Mouse (Mus musculus) heart, embryonic 10.5 days (tissue): Measurements from ENCODE around the gene Rcor2. TPM values are rescaled to one million over a fixed set of nuclear protein-coding genes. Genes with fewer than 3 reads are reported as not detected.

Source experiments
- DNase-seq: peaks from one replicate; pipeline ENCODE4 v3.0.0-alpha.2; 2017; ENCODE audit warnings: low spot score
- H3K27ac ChIP-seq: fragments of 300-500 bp; sonication (generic); 2 replicates; pipeline ENCODE4 v1.5.1; 2016; ENCODE audit warnings: mild to moderate bottlenecking
- H3K27me3 ChIP-seq: fragments of 300-500 bp; sonication (generic); 2 replicates; pipeline ENCODE4 v1.6.1; 2016; ENCODE audit warnings: mild to moderate bottlenecking; ENCODE audit not compliant: poor library complexity, insufficient read depth, severe bottlenecking
- H3K36me3 ChIP-seq: fragments of 300-500 bp; sonication (generic); 2 replicates; pipeline ENCODE4 v1.6.1; 2016; ENCODE audit warnings: mild to moderate bottlenecking, moderate library complexity
- H3K4me1 ChIP-seq: fragments of 300-500 bp; sonication (generic); 2 replicates; pipeline ENCODE4 v1.6.1; 2016; ENCODE audit warnings: mild to moderate bottlenecking
- H3K4me3 ChIP-seq: fragments of 300-500 bp; sonication (generic); 2 replicates; pipeline ENCODE4 v1.5.1; 2016; ENCODE audit warnings: mild to moderate bottlenecking, moderate library complexity
- H3K9me3 ChIP-seq: fragments of 300-500 bp; sonication (generic); 2 replicates; pipeline ENCODE4 v1.6.1; 2016; ENCODE audit warnings: mild to moderate bottlenecking, moderate library complexity
- WGBS: fragments of 180-500 bp; shearing (Covaris S2); methylation state at CpG from one replicate; pipeline ENCODE4 v1.1.7; 2016; 5-methylcytosine and 5-hydroxymethylcytosine counted together
- polyA plus RNA-seq: library from polyadenylated mRNA; unstranded; fragments of >200 nt; fragmentation: Nextera tagmentation; extraction: Ambion mirVana; gene quantifications from 2 replicates; pipeline ENCODE4 v1.2.1, GENCODE M21; 2016

Rcor2 gene
- polyA plus RNA-seq = 18.5 and 27.1 TPM in 2 replicates

DNA sequence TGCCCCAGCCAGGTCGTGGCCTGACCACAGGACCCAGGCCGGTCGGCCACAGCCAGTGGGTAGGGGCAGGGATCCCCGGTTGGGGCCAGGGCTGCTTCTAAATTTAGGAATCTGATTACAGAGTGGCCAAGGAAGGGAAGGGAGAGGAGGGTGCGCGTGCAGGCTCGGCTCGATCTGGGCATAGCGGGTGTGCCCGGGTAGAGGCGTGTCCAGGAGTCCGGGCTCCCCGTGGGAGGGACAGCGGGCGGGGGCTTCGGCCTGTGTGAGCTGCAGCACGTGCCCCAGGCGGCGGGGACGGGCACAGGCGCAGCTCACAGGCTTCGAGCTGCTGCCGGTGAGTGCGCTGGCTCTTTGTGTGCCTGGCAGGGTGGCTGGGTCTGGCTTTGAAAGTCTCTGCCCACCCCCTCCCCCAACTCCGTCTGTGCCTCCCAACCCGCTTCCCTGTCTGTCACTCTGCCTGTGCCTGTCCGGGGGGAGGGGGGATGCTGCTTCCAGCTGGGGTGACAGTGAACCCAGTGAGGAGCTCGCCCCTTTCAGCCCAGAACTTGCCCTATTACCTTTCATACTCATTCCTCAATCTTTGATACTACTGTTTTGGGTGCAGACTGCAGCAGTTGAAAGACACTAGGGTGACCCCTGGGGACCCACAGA, at the start of gene Rcor2:
Gene Rcor2 (plus strand): TSS at position 235 of the 651 bp plus-strand sequence.
- Histone ChIP-seq H3K27me3 (no peaks in the 10 kb centered on the region), H3K9me3 (no peaks in the 10 kb centered on the region), H3K4me1 (peaks cover 68% of the 10 kb centered on the region), H3K36me3 (peaks cover 25% of the 10 kb centered on the region), H3K4me3 (peak within 1 kb of the TSS; percentile 88), H3K27ac (peak within 1 kb of the TSS; percentile 97)
- peak; percentile 87 for DNase-seq
- 1% methylated on average over 28 of the region's 28 CpGs for WGBS

DNA sequence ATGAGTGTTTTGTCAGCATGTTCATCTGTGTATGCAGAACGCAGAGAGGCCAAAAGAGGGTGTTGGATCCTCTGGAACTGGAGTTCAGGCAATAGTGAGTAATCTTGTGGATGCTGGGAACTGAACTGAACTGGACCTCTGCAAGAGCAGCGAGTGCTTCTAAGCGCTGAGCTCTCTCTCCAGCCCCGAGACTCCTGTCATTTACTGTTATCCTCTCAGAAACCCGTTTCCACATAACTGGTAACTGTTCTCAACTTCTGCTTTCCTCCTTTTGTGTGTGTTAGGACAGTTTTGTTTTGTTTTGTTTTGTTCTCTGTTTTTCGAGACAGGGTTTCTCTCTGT, 49.2 kb upstream of the Rcor2 start:
- H3K36me3 ChIP-seq = peaks cover 34% of the 10 kb centered on the region
- H3K4me3 ChIP-seq = peak overlapping the region; percentile 95
- no peak overlapping the region for H3K27ac ChIP-seq
- WGBS = 10% methylated on average over 6 of the region's 6 CpGs
- no peak for DNase-seq
- H3K4me1 ChIP-seq = peaks cover 32% of the 10 kb centered on the region
- no peaks in the 10 kb centered on the region for H3K9me3 ChIP-seq
- no peaks in the 10 kb centered on the region for H3K27me3 ChIP-seq

DNA sequence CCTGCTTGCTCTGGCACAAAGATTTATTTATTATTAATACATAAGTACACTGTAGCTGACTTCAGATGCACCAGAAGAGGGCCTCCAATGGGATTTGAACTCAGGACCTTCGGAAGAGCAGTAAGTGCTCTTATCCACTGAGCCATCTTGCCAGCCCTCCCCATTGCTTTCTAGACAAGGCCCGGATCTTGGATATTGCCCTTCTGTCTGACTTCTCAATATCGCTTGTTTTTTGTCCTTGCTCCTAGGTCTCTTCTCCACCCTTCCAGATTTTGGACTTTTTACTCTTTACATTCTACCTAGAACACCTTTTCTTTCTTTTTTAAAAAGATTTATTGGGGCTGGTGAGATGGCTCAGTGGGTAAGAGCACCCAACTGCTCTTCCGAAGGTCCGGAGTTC, 48.4 kb upstream of the Rcor2 start:
- H3K36me3 ChIP-seq = peaks cover 25% of the 10 kb centered on the region
- no peaks in the 10 kb centered on the region for H3K9me3 ChIP-seq
- 92% methylated on average over 5 of the region's 5 CpGs for WGBS
- peaks cover 37% of the 10 kb centered on the region for H3K4me1 ChIP-seq
- DNase-seq = no peak
- H3K27ac ChIP-seq = no peak overlapping the region
- no peak overlapping the region for H3K4me3 ChIP-seq
- no peaks in the 10 kb centered on the region for H3K27me3 ChIP-seq

DNA sequence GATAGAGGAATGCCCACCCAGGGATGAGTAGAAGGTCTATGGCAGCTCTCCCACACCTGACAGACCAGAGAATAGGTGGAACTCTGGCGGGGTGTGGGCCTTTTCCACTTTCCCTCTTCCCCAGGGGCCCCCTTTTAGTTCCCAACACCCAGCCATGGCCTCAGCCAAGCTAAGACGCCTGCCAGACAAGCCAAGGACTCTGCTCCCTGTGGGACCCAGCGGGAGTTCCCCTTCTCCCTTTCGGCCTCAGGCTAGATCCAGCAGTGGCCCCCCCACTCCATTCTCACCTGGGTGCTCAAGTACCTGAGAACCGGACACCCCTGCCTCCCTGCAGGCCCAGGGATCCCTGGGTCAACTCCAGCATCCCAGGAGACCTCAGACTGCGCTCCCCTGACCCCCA, 44.9 kb upstream of the Rcor2 start:
- H3K4me1 ChIP-seq = peaks cover 11% of the 10 kb centered on the region; the same call in 1 of the 2 replicates
- WGBS = 77% methylated on average over 6 of the region's 6 CpGs

DNA sequence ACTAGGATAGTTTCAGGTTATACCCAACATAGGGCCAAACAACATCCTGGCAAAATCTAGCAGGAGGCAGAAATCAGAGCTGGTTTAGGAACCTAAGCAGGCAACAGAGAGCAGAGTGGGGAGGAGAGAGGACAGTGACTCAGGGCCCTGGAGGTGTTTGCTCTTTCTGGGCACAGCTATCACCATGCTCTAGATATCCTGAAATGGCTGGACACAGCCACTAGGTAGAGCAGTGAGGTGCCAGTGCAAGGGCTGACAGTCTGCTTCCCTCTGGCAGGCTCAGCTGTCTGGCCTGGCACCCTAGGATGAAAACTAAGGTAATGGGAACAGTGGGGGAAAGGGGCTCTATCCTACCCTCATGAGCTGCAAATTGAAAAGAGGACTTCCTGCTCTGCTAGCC, 43.6 kb upstream of the Rcor2 start:
- Histone ChIP-seq H3K27me3 (no peaks in the 10 kb centered on the region), H3K36me3 (peaks cover 38% of the 10 kb centered on the region), H3K4me1 (0 out of 2 replicates have a peak, but pooled peaks cover 5% of the 10 kb centered on the region), H3K4me3 (no peak overlapping the region), H3K27ac (no peak overlapping the region), H3K9me3 (no peaks in the 10 kb centered on the region)
- DNase-seq = no peak

More for the DNA sequence above, 44.9 kb upstream of the Rcor2 start:
- Histone ChIP-seq H3K27ac (no peak overlapping the region), H3K9me3 (no peaks in the 10 kb centered on the region), H3K4me3 (no peak overlapping the region), H3K27me3 (no peaks in the 10 kb centered on the region), H3K36me3 (peaks cover 25% of the 10 kb centered on the region)
- no peak for DNase-seq

DNA sequence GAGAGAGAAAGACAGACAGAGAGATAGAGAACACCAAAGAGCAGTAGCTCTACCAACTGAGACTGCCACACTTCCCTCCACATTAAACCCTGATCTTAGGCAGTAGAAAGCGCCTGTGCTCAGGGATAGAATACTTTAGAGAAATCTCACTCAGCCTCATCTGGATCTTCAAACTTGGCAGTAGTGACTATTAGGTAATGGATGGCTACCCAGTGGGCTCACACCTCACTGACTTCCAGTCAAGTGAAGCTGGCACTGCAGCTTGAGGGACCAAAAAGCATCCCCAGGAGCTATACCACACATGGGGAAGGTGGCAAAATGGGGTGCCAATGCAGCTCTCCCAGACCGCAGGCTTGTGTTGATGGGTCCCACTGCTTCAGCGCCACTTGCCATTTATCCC, 42.9 kb upstream of the Rcor2 start:
- 93% methylated on average over 3 of the region's 3 CpGs for WGBS

DNA sequence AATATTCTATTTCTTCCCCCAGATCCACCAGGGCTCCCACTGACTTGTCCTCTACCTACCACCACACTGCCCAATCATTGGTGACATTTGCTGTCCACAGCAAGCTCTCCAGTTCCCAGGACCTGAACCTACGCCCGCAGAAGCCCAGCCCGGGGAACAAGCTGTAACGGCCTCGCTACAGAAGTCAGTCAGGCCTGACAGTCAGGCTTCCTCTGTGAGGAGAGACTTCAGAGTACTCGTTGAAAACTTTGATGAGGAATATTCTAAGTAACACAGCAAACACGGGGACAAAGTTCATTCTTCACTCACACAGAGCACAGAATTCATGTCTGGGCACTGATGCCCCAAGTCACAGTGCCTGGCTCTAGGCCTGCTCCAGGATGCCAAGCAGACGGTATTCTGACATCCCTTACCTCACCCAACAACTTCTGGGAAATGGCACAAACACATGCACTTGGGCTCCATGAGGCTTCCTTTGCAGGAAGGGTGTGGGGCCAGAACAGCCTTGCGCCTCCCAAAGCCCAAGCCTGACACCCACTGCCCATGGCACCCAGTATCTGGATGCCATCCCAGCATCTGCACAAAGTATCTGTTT, 41.9 kb upstream of the Rcor2 start:
- H3K27me3 ChIP-seq = no peaks in the 10 kb centered on the region
- H3K9me3 ChIP-seq = no peaks in the 10 kb centered on the region
- 88% methylated on average over 9 of the region's 9 CpGs for whole genome bisulfite sequencing
- H3K36me3 ChIP-seq = peaks cover 54% of the 10 kb centered on the region
- no peak overlapping the region for H3K27ac ChIP-seq
- H3K4me1 ChIP-seq = 0 out of 2 replicates have a peak, but pooled peaks cover 5% of the 10 kb centered on the region
- DNase-seq = no peak
- no peak overlapping the region for H3K4me3 ChIP-seq

More for the DNA sequence above, 42.9 kb upstream of the Rcor2 start:
- Histone ChIP-seq H3K9me3 (no peaks in the 10 kb centered on the region), H3K4me1 (0 out of 2 replicates have a peak, but pooled peaks cover 5% of the 10 kb centered on the region), H3K36me3 (peaks cover 45% of the 10 kb centered on the region), H3K27ac (no peak overlapping the region), H3K4me3 (no peak overlapping the region), H3K27me3 (no peaks in the 10 kb centered on the region)
- no peak for DNase-seq

DNA sequence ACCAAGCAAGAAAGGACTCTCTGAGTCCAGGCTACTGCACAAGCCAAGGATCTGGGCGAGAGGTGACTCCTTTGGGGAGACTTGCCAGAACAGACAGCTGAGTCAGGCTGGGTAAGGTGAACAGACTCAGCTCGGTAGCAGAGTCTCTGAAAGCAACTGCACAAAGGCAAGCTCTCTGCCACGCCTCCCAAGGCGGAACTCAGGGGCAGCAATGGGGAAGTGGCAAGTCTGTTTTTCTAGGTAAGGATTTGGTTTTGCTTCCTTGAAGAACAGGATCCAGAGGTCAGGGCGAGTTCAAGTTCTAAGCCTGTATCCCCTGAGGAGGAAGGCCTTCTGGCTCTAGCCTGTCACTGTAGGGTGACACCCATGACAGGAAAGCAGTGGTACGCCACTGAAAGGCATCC, 40.6 kb upstream of the Rcor2 start:
- Histone ChIP-seq H3K9me3 (no peaks in the 10 kb centered on the region), H3K4me1 (0 out of 2 replicates have a peak, but pooled peaks cover 5% of the 10 kb centered on the region), H3K4me3 (no peak overlapping the region), H3K27ac (no peak overlapping the region), H3K36me3 (peaks cover 68% of the 10 kb centered on the region), H3K27me3 (no peaks in the 10 kb centered on the region)
- no peak for DNase-seq
- WGBS = 82% methylated on average over 6 of the region's 6 CpGs

DNA sequence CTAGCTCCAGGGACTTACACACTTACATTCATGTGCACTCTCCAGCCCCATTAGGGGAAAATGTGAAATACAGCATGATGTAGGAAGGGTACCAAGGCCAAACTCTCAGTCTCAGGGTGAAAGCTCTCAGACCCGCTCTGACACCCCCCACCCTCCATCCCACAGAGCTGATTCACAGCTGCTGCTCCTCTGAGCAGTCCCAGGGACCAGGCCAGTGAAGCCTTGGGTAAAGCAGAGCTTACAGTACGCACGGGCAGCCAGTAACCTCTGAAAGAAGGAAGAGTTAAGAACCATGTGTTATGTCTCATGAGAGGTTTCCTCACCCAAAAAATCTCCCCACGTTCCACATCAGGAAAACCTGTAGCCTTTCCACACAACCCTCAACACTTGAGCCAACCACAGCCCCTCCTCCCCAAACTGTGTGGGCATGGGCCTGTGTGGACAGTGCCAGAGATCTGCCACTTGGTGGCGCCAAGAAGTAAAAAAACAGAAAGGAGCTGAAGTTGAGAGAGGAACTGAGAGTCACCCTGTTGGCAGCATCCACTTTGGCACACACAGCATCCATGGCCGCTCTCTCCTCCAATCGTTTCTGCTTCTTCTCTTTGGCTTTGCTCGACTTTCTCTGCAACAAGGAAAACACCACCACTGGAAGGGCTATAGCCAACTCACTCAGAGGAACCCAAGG, 32.4 kb upstream of the Rcor2 start:
- H3K27me3 ChIP-seq = no peaks in the 10 kb centered on the region
- 68% methylated on average over 8 of the region's 8 CpGs for WGBS

DNA sequence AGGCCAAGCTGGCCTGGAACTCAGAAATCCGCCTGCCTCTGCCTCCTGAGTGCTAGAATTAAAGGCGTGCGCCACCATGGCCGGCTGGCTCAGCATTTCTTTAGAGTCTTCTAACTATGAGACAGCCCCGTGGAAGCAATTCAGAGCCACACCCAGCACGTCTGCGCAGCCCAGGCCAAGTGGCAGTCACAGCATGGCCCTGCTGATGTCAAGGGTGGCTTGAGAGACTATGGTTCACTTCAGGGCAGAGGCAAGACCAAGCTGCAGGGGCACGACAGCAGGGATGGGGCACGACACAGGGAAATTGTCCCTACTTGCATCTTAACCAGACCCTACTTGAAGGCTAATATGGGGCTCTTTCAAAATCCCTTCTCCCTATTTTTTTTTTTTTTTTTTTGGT, 31.7 kb upstream of the Rcor2 start:
- DNase-seq = no peak
- peaks cover 83% of the 10 kb centered on the region for H3K36me3 ChIP-seq
- no peaks in the 10 kb centered on the region for H3K9me3 ChIP-seq
- whole genome bisulfite sequencing = 86% methylated on average over 9 of the region's 9 CpGs
- H3K4me3 ChIP-seq = no peak overlapping the region
- no peaks in the 10 kb centered on the region for H3K27me3 ChIP-seq
- no peak overlapping the region for H3K27ac ChIP-seq
- H3K4me1 ChIP-seq = peaks cover 18% of the 10 kb centered on the region

More for the DNA sequence above, 32.4 kb upstream of the Rcor2 start:
- H3K27ac ChIP-seq = no peak overlapping the region
- H3K4me3 ChIP-seq = no peak overlapping the region
- DNase-seq = no peak
- H3K4me1 ChIP-seq = peaks cover 13% of the 10 kb centered on the region
- peaks cover 91% of the 10 kb centered on the region for H3K36me3 ChIP-seq
- no peaks in the 10 kb centered on the region for H3K9me3 ChIP-seq

DNA sequence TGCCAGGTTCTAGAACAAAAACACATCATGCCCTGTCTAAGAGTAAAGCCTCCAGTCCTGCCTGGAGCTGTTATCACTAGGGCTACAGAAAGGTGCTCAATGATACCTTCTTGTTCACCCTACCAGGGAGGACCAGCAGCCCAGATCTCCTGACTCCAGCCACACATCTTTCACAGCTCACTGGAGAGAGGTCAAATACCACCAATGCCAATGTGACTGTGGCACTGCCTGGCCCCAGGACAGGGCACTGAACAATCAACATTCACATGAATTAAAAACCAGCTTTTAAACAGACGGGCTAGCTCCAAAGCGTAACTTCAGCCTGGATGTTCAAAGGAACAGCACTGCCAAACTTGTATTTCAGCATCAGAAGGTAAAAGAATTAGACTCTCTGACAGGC, 31.1 kb upstream of the Rcor2 start:
- WGBS = 95% methylated on average over 2 of the region's 2 CpGs

DNA sequence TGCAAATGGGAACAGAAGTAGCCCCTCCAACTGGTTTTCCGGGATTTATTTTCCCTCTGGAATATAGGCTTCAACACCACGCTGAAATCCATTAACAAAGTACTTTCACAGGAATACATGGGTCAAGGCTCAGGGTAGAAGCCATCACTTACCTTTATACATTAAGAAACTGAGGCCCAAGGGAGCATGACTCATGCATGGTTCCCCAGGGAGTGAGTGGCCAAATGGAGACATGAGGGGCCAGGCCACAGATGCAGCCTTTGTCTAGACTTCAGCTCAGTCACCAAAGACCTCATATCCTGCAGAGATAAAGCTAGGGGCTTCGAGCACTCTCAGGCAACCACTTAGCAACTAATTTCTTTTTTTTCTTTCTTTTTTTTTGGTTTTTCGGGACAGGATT, 30.4 kb upstream of the Rcor2 start:
- H3K27ac ChIP-seq = no peak overlapping the region
- H3K36me3 ChIP-seq = peaks cover 70% of the 10 kb centered on the region
- H3K4me3 ChIP-seq = no peak overlapping the region
- H3K4me1 ChIP-seq = peaks cover 25% of the 10 kb centered on the region
- WGBS = 79% methylated on average over 4 of the region's 4 CpGs
- H3K9me3 ChIP-seq = no peaks in the 10 kb centered on the region
- no peaks in the 10 kb centered on the region; the same call in 1 of the 2 replicates for H3K27me3 ChIP-seq
- no peak for DNase-seq

More for the DNA sequence above, 31.1 kb upstream of the Rcor2 start:
- Histone ChIP-seq H3K27ac (no peak overlapping the region), H3K9me3 (no peaks in the 10 kb centered on the region), H3K36me3 (peaks cover 78% of the 10 kb centered on the region), H3K4me3 (no peak overlapping the region), H3K4me1 (peaks cover 20% of the 10 kb centered on the region), H3K27me3 (no peaks in the 10 kb centered on the region)
- DNase-seq = no peak

DNA sequence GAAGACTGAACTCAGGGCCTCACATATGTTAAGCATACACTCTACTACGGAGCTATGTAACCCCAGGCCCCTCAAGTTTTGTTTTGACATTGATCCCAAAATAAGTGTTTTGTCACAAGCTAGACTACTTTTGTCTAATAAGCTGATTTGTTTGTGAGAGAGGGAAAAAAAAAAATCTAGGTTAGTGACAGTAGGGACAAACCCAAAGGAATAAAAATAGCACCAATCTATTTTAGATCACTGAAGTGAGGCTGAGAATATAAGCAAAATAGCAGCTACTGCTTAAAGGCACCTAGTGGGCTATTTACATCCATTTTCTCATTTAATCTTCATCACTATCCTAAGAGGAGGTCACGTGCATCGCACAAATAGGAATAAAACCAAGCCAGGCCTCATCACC, 27.6 kb upstream of the Rcor2 start:
- Histone ChIP-seq H3K9me3 (no peaks in the 10 kb centered on the region), H3K27me3 (no peaks in the 10 kb centered on the region; the same call in 1 of the 2 replicates), H3K36me3 (peaks cover 43% of the 10 kb centered on the region), H3K4me1 (peaks cover 25% of the 10 kb centered on the region), H3K4me3 (peak overlapping the region; percentile 80), H3K27ac (0 out of 2 replicates have a peak overlapping the region, but pooled peaks have one; percentile 94)
- 90% methylated on average over 3 of the region's 3 CpGs for WGBS
- DNase-seq = no peak
